Mouse (Mus musculus) cerebellum, adult (tissue): ENCODE data around the gene Ppp4r2.

Source experiments
- ATAC-seq: cut with Nextera tagmentation; 2 replicates; pipeline ENCODE4 v1.9.2; 2017; ENCODE audit warnings: mild to moderate bottlenecking, moderate library complexity, mixed read lengths; ENCODE audit not compliant: insufficient number of reproducible peaks, low FRiP score, low TSS enrichment

Ppp4r2 gene

DNA sequence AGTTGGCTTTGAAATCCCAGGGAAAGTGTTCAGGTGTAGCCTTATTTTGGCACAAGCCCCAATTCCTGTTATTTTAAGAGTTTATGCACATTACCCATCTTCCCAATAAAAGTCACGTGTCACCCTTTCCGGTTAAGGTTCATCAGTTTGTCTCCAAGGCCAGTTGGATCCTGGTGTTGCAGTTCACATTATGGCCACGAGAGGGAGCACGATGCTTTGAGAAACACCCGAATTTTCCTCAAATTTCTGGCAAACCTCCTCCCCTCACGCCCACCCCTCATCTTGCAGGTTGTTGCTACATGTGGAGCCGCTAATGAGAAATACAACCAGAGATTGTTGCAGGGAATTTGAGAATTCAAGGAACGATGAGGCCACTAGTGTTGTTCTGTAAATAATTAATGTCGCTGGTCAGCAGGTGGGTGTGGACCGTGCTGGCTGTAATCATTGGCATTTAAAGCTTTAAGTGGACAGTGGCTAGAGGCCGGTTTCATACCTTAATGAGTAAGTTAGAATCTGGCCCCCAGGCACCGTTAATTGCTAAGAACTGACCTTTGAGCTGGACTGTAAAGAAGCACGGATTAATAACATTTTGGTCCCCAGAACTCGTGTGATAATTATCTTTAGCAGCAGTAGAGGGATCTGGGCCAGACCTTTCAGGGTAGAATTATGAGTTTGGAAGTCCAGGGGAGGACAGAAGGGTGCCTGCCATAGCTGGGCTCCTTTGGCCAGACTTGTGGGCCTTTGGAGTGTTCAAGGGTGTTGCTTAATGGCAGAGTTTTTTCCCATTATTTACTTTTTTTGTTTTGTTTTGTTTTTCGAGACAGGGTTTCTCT, 49.2 kb downstream of the Ppp4r2 start:
- no peak for ATAC-seq

DNA sequence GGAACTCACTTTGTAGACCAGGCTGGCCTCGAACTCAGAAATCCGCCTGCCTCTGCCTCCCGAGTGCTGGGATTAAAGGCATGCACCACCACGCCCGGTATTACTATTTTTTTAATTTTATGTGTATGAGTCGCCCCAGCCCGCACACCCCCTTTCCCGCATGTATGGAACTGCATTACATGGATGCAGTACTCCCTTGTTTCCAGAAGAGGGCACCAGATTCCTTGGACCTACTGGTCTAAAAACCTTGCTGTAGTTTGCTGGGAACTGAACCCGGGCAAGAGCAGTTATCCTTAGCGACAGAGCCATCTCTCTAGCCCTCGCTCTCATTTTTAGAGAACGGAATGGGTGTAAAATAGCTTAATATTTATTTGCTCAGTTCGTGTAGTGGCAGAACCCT, 49.8 kb downstream of the Ppp4r2 start:
- ATAC-seq, result no peak

DNA sequence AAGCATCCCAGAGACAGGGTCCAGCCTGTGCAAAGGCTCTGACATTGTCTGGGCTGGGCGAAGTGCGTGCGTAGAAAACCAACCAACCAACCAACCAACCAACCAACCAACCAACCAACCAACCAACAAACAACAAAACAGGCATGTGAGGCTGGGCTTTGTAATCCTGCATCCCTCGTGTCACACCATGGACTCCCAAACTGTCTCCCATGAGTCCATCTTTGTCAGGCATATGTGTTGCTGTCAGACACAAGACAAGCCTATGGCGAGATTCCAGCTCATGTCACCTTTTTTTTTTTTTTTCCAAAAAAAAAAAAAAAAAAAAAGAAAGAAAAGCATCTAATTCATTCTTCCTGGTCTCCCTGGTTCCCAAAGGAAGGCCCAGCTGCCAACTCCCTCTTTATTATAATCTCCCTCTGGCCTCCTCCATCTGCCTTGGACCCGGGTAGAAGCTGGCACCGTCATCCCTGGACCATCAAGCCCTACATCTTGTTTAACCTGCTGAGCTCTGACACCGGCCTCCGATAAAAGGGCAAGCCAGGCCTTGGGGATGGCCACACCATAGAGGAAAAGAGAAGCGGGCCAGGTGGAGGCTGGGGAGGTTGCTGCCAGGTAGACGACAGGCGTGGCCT, 51.3 kb downstream of the Ppp4r2 start:
- no peak for ATAC-seq

DNA sequence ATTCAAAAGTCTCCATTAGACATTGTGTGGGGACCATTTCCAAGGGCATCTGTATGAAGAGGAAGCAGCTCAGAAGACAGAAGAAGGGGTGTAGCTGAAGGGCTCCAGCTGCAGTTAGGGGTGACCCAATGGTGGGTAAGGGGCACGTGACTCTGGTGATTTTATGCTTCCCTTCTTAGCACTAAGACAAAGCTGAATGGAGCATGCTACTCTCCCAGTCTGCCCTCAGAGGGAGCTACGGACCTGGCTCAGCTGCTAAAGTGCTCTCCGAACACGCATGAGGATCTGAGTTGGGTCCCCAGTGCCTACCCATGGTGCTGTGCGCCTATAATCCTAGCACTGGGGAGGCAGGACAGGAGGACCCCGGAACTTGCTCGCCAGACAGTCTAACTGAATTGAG, 52.0 kb downstream of the Ppp4r2 start:
- no peak for ATAC-seq

DNA sequence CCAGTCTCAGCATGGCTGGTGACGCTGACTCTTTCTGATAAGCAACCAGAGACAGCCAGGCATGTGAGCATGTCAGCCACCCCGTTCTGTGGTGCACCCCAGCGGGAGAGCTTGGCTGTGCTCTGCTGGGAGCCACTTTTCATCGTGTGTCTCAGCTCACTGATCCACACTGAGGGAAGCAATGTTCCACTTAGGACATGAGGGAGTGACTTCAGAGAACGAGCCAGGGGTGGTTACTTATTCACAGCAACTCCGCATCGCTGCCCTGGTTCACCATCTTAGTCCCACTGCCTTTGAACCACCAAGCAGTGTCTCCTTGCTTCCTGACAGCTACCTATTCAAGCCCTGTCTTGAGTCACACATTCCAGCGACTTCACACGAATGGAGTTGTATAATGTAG, 53.6 kb downstream of the Ppp4r2 start:
- ATAC-seq, result no peak

DNA sequence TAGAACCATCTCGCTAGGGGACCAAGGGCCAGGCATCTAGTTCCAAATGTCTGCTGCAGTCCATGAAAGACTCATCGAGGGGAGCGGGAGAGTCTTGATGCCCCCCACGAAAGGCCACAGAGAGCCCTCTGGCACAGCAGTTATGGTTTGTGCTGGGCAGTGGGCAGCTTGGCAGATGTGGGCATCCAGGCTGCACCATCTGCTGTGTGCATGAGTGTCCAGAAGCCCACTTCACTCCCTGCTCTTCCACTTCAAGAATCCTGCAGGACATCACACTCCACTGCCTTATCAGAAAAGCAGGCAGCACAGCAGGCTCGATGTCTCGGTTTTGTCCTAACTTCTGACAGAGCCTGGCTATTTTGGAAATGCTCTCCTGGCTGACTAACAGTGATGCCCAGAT, 55.9 kb downstream of the Ppp4r2 start:
- ATAC-seq, result no peak

DNA sequence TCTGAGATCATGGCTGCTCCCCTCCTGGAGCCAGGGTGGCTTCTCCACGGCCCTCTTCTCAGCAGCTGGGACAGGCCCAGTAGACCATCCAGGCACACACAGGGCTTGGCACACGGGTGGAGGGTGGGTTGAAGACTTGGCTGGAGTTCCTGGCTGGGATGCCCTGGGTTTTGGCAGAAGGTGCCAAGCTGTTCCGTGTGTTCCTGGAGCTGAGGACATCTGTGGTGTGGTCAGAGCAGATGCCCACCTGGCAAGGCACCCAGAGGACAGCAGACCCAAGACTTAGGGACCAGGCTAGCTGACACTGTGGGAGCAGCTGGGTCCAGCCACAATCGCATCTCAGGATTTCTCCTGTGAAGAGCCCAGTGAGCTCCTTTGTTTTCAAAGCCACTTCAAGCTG, 59.1 kb downstream of the Ppp4r2 start:
- ATAC-seq, result peak; percentile 86

DNA sequence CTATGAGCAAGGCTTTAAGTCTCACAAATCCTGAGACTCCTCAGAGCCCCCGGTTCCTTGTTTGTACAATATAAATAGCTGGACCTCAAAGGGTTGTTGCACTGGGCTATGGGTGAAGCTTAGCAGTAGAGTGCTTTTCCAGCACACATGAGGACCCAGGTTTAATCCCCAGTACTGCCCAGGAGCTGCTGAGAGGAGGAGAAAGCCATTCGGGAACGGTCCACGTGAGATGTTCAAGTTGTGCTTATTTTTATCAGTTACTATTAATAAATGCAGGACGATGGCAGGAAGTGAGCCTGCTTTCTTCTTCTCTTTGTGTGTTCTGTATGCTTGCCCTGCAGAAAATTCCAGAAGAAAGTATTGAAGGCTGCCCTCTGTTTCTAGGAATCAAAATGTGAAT, 59.7 kb downstream of the Ppp4r2 start:
- no peak for ATAC-seq

DNA sequence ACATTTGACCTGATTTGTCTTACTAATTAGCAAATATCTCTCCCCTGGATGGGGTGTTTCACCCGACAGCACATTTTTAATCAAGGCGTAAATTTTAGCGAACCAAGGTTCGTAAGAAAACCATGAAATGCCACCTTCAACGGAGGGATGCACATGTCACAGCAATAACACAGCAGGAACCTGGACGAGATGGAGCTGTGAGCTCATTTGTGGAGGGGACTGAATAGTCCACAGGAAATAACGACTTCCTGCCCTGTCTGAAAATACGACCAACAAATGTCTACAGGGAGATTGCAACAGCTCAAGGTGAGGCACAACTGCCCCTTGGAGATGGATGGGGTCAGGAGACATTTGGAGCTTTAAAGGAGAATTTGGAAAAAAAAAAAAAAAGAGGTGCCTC, 61.8 kb downstream of the Ppp4r2 start:
- ATAC-seq, result no peak

DNA sequence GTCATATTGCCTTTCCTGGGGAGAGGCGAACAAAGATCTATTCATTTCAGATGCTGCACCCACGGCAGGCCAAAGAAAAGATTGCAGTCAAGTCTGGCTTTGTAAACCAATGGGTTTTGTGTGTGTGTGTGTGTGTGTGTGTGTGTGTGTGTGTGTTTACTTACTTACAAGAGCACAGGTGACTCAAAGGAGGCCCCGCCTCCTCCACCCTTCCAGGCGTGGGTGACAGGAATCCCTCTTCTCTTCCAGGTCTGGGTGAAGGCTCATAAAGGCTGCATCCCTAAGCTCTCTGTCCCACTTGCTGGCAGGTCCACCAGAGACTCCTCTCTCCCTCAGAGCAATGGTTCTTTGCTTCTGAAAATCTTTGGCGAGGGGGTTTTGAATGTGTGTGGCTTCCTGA, 63.5 kb downstream of the Ppp4r2 start:
- ATAC-seq, result no peak

GRCm38 (mm10) chr6:100904463-100904862, 71.0 kb downstream of the Ppp4r2 start:
- ATAC-seq, result no peak

DNA sequence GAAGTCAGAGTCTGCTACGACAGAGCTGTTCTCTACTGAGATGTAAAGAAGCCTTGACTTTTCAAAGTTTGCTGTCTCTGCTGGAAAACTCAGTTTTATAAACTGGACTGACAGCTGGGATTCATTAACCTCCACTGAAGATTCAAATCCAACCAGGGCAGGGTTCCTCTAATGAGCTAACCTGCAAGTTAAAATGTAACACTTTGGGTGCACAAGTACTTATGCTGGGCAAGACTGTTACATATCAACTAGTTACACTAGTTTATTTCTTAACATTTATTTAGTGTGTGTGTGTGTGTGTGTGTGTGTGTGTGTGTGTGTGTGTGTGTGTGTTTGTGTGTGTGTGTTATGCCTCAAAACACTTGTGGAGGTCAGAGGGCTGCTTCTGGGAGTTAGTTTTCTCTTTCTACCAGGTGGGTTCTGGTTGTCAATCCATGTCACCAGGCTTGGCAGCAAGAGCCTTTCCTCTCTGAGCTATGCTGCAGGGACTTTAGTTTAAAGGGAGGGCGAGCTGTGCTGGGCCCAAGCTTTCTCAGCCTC, 76.8 kb downstream of the Ppp4r2 start:
- no peak for ATAC-seq
